Mouse (Mus musculus) MEL (cell line): ENCODE data around the gene Adam22. TPM values are rescaled to one million over a fixed set of nuclear protein-coding genes. Genes with fewer than 3 reads are reported as not detected.

Source experiments
- DNase-seq: peaks from one replicate; pipeline ENCODE4 v3.0.0; 2011; ENCODE audit warnings: low read depth, low spot score
- H3K27ac ChIP-seq: 2 replicates; pipeline ENCODE4 v1.5.1; 2012; ENCODE audit warnings: low read depth, mild to moderate bottlenecking, control low read depth, low read length, moderate library complexity; ENCODE audit not compliant: control insufficient read depth
- H3K27me3 ChIP-seq, 2 experiments: fragments of 150-350 bp in 1 of 2; sonication (generic) in 1 of 2; 2 replicates each; pipeline ENCODE4 v1.6.1; 2012; ENCODE audit warnings: low read length in 2 of 2, mild to moderate bottlenecking in 2 of 2, improper control_type of control experiment in 1 of 2, moderate library complexity in 1 of 2; ENCODE audit not compliant: insufficient read depth in 2 of 2, control insufficient read depth in 1 of 2
- H3K36me3 ChIP-seq, 2 experiments: 2 replicates each; pipeline ENCODE4 v1.6.1; 2012 to 2014; ENCODE audit warnings: low read length in 2 of 2, improper control_type of control experiment in 1 of 2, inconsistent platforms in 1 of 2, mild to moderate bottlenecking in 1 of 2; ENCODE audit not compliant: insufficient read depth in 2 of 2, control insufficient read depth in 1 of 2
- H3K4me1 ChIP-seq, 2 experiments: fragments of 150-350 bp in 1 of 2; sonication (generic) in 1 of 2; 2 replicates each; pipeline ENCODE4 v1.6.1; 2012; ENCODE audit warnings: low read length in 2 of 2, improper control_type of control experiment in 1 of 2, mild to moderate bottlenecking in 1 of 2; ENCODE audit not compliant: insufficient read depth in 2 of 2, control insufficient read depth in 1 of 2
- H3K4me3 ChIP-seq, 2 experiments: fragments of 150-350 bp in 1 of 2; sonication (generic) in 1 of 2; 2 replicates each; pipeline ENCODE4 v1.5.1; 2012; ENCODE audit warnings: low read depth in 2 of 2, low read length in 2 of 2, mild to moderate bottlenecking in 2 of 2, moderate library complexity in 2 of 2, control low read depth in 1 of 2, improper control_type of control experiment in 1 of 2; ENCODE audit not compliant: control insufficient read depth in 1 of 2, insufficient read depth in 1 of 2
- H3K79me2 ChIP-seq: 2 replicates; pipeline ENCODE4 v1.6.1; 2012; ENCODE audit warnings: mild to moderate bottlenecking, low read length, moderate library complexity; ENCODE audit not compliant: control insufficient read depth, poor library complexity, insufficient read depth
- H3K9ac ChIP-seq: 2 replicates; pipeline ENCODE4 v1.6.1; 2012; ENCODE audit warnings: low read depth, mild to moderate bottlenecking, control low read depth, low read length, moderate library complexity; ENCODE audit not compliant: control insufficient read depth, poor library complexity, severe bottlenecking
- H3K9me3 ChIP-seq: fragments of 150-350 bp; sonication (generic); replicated peaks from 2 replicates; pipeline ENCODE4 v1.6.1; 2012; ENCODE audit warnings: mild to moderate bottlenecking, low read length, improper control_type of control experiment, moderate library complexity; ENCODE audit not compliant: insufficient read depth
- BHLHE40 ChIP-seq: IDR thresholded peaks from 2 replicates; pipeline ENCODE4 v1.6.1; 2012; ENCODE audit warnings: low read depth, mild to moderate bottlenecking, inconsistent platforms, low read length, improper control_type of control experiment, borderline replicate concordance
- CHD1 ChIP-seq: IDR thresholded peaks from 2 replicates; pipeline ENCODE4 v1.6.1; 2012; ENCODE audit warnings: low read depth, mild to moderate bottlenecking, inconsistent platforms, low read length, improper control_type of control experiment
- CTCF ChIP-seq, 3 experiments: IDR thresholded peaks in 2 of 3; conservative IDR thresholded peaks in 1 of 3; 2 replicates each; pipeline ENCODE4 v1.5.1; 2011 to 2012; ENCODE audit warnings: low read length in 3 of 3, low read depth in 2 of 3, mild to moderate bottlenecking in 2 of 3, improper control_type of control experiment in 1 of 3, inconsistent platforms in 1 of 3, mixed read lengths in 1 of 3, moderate library complexity in 1 of 3; ENCODE audit not compliant: control insufficient read depth in 1 of 3, insufficient read depth in 1 of 3, poor library complexity in 1 of 3, severe bottlenecking in 1 of 3
- E2F4 ChIP-seq: IDR thresholded peaks from 2 replicates; pipeline ENCODE4 v1.6.1; 2011; ENCODE audit warnings: low read depth, low read length, improper control_type of control experiment, borderline replicate concordance
- ELF1 ChIP-seq: IDR thresholded peaks from 2 replicates; pipeline ENCODE4 v1.6.1; 2014; ENCODE audit warnings: low read depth, mild to moderate bottlenecking, inconsistent platforms, low read length, improper control_type of control experiment, moderate library complexity
- EP300 ChIP-seq, 2 experiments: IDR thresholded peaks; 2 replicates each; pipeline ENCODE4 v1.6.1; 2011; ENCODE audit warnings: improper control_type of control experiment in 2 of 2, low read length in 2 of 2, low read depth in 1 of 2, mild to moderate bottlenecking in 1 of 2
- ETS1 ChIP-seq: IDR thresholded peaks from 2 replicates; pipeline ENCODE4 v1.6.1; 2012; ENCODE audit warnings: low read depth, mild to moderate bottlenecking, inconsistent platforms, low read length, improper control_type of control experiment, moderate library complexity
- GATA1 ChIP-seq: IDR thresholded peaks from 2 replicates; pipeline ENCODE4 v1.6.1; 2011; ENCODE audit warnings: low read depth, low read length, improper control_type of control experiment
- HCFC1 ChIP-seq: IDR thresholded peaks from 2 replicates; pipeline ENCODE4 v1.6.1; 2012; ENCODE audit warnings: low read depth, mild to moderate bottlenecking, inconsistent platforms, low read length, improper control_type of control experiment, moderate library complexity
- JUND ChIP-seq: IDR thresholded peaks from 2 replicates; pipeline ENCODE4 v1.6.1; 2011; ENCODE audit warnings: low read depth, mild to moderate bottlenecking, improper control_type of control experiment, low read length
- KAT2A ChIP-seq: conservative IDR thresholded peaks from 2 replicates; pipeline ENCODE4 v1.6.1; 2012; ENCODE audit warnings: low read depth, low read length, improper control_type of control experiment, inconsistent platforms
- MAFK ChIP-seq: IDR thresholded peaks from 2 replicates; pipeline ENCODE4 v1.6.1; 2011; ENCODE audit warnings: low read depth, mild to moderate bottlenecking, low read length, improper control_type of control experiment, borderline replicate concordance
- MAX ChIP-seq: IDR thresholded peaks from 2 replicates; pipeline ENCODE4 v1.6.1; 2011; ENCODE audit warnings: low read length, improper control_type of control experiment
- MAZ ChIP-seq: IDR thresholded peaks from 2 replicates; pipeline ENCODE4 v1.6.1; 2012; ENCODE audit warnings: low read depth, mild to moderate bottlenecking, inconsistent platforms, low read length, improper control_type of control experiment
- MEF2A ChIP-seq: IDR thresholded peaks from 2 replicates; pipeline ENCODE4 v1.6.1; 2014; ENCODE audit warnings: low read depth, mild to moderate bottlenecking, inconsistent platforms, low read length, improper control_type of control experiment; ENCODE audit not compliant: poor library complexity, insufficient replicate concordance, severe bottlenecking; ENCODE audit errors: extremely low read depth
- MYB ChIP-seq: IDR thresholded peaks from 2 replicates; pipeline ENCODE4 v1.6.1; 2011; ENCODE audit warnings: mild to moderate bottlenecking, low read depth, low read length, improper control_type of control experiment
- NRF1 ChIP-seq: IDR thresholded peaks from 2 replicates; pipeline ENCODE4 v1.6.1; 2014; ENCODE audit warnings: low read depth, mild to moderate bottlenecking, inconsistent platforms, low read length, improper control_type of control experiment, moderate library complexity; ENCODE audit not compliant: poor library complexity, insufficient read depth, severe bottlenecking
- POLR2A ChIP-seq, 2 experiments: IDR thresholded peaks; 2 replicates each; pipeline ENCODE4 v1.6.1; 2011 to 2012; ENCODE audit warnings: low read length in 2 of 2, mild to moderate bottlenecking in 2 of 2, control low read depth in 1 of 2, improper control_type of control experiment in 1 of 2, low read depth in 1 of 2, moderate library complexity in 1 of 2; ENCODE audit not compliant: control insufficient read depth in 1 of 2, insufficient read depth in 1 of 2, poor library complexity in 1 of 2
- POLR2AphosphoS2 ChIP-seq: IDR thresholded peaks from 2 replicates; pipeline ENCODE4 v1.6.1; 2011; ENCODE audit warnings: low read length, improper control_type of control experiment
- POLR2AphosphoS5 ChIP-seq: IDR thresholded peaks from 2 replicates; pipeline ENCODE4 v1.6.1; 2012; ENCODE audit warnings: low read depth, borderline replicate concordance, mild to moderate bottlenecking, inconsistent platforms, low read length, moderate library complexity, mixed read lengths
- RAD21 ChIP-seq: IDR thresholded peaks from 2 replicates; pipeline ENCODE4 v1.6.1; 2011; ENCODE audit warnings: mild to moderate bottlenecking, low read depth, low read length, improper control_type of control experiment
- RCOR1 ChIP-seq: IDR thresholded peaks from 2 replicates; pipeline ENCODE4 v1.6.1; 2012; ENCODE audit warnings: low read depth, mild to moderate bottlenecking, inconsistent platforms, low read length, improper control_type of control experiment
- SMC3 ChIP-seq: IDR thresholded peaks from 2 replicates; pipeline ENCODE4 v1.6.1; 2011; ENCODE audit warnings: low read depth, low read length, improper control_type of control experiment
- TAL1 ChIP-seq: IDR thresholded peaks from 2 replicates; pipeline ENCODE4 v1.6.1; 2012; ENCODE audit warnings: mild to moderate bottlenecking, inconsistent platforms, low read length, moderate library complexity, mixed read lengths
- TBP ChIP-seq: IDR thresholded peaks from 2 replicates; pipeline ENCODE4 v1.8.0; 2011; ENCODE audit warnings: low read depth, low read length, improper control_type of control experiment
- TCF12 ChIP-seq: IDR thresholded peaks from 2 replicates; pipeline ENCODE4 v1.6.1; 2014; ENCODE audit warnings: low read depth, mild to moderate bottlenecking, inconsistent platforms, low read length, improper control_type of control experiment, moderate library complexity
- USF1 ChIP-seq: IDR thresholded peaks from 2 replicates; pipeline ENCODE4 v1.6.1; 2014; ENCODE audit warnings: low read depth, mild to moderate bottlenecking, inconsistent platforms, low read length, improper control_type of control experiment, moderate library complexity
- ZC3H11A ChIP-seq: IDR thresholded peaks from 2 replicates; pipeline ENCODE4 v1.6.1; 2012; ENCODE audit warnings: low read depth, mild to moderate bottlenecking, inconsistent platforms, low read length, improper control_type of control experiment
- ZKSCAN1 ChIP-seq: IDR thresholded peaks from 2 replicates; pipeline ENCODE4 v1.6.1; 2012; ENCODE audit warnings: low read depth, mild to moderate bottlenecking, inconsistent platforms, low read length, improper control_type of control experiment, moderate library complexity
- polyA plus RNA-seq, 2 experiments: library from polyadenylated mRNA; stranded (reverse) in 1 of 2; unstranded in 1 of 2; fragments of >175 nt in 1 of 2; fragments of >200 nt in 1 of 2; gene quantifications; 2 replicates each; pipeline versions ENCODE4 v1.2.1 to v1.2.4; 2012; ENCODE audit warnings: low replicate concordance in 2 of 2, low read depth in 1 of 2; ENCODE audit not compliant: insufficient read length in 2 of 2, insufficient read depth in 1 of 2, missing spikeins in 1 of 2
- total RNA-seq: library from RNA; depleted of rRNA; stranded (reverse); fragments of 300-350 nt; gene quantifications from 2 replicates; pipeline ENCODE4 v1.2.3, GENCODE M21; 2012

Gene Adam22
- total and polyA plus RNA-seq, 3 experiments: 1.2 to 1.6 TPM; not detected in 1

GRCm38 (mm10) chr5:8062469-8062868 lies 305.5 kb downstream of the Adam22 start:
- no peak for DNase-seq
- Histone ChIP-seq H3K4me1 (0 out of 4 replicates have a peak, but pooled peaks cover 0 to 2% of the 10 kb centered on the region in 2 experiments), H3K79me2 (no peaks in the 10 kb centered on the region), H3K9me3 (no peaks in the 10 kb centered on the region), H3K4me3 (no peak overlapping the region), H3K27ac (no peak overlapping the region), H3K27me3 (no peaks in the 10 kb centered on the region), H3K36me3 (peaks cover 0 to under 1% of the 10 kb centered on the region in 2 experiments; a peak in 3 of 4 replicates)
- no peak for TF ChIP-seq MAZ
- TF ChIP-seq MAFK: no peak
- no peak for TF ChIP-seq GATA1
- TF ChIP-seq CHD1: no peak
- TF ChIP-seq TBP: no peak
- TF ChIP-seq CTCF (IDR thresholded peaks at IDR 0.05 in 2 of 3, conservative IDR thresholded peaks at IDR 0.05 in 1 of 3; ENCODE audit: control insufficient read depth in 1 of 3, insufficient read depth in 1 of 3, low read depth in 2 of 3, low read length in 3 of 3, poor library complexity in 1 of 3, severe bottlenecking in 1 of 3): no peak
- TF ChIP-seq USF1: no peak
- no peak for TF ChIP-seq KAT2A
- no peak for TF ChIP-seq ZKSCAN1
- no peak for TF ChIP-seq EP300 (IDR thresholded peaks at IDR 0.05; ENCODE audit: low read depth in 1 of 2, low read length in 2 of 2)
- no peak for TF ChIP-seq ELF1
- TF ChIP-seq POLR2AphosphoS2: no peak
- TF ChIP-seq TCF12: no peak
- no peak for TF ChIP-seq RAD21
- TF ChIP-seq SMC3: no peak
- TF ChIP-seq MYB: no peak
- TF ChIP-seq NRF1: no peak
- TF ChIP-seq ETS1: no peak
- TF ChIP-seq POLR2A (IDR thresholded peaks at IDR 0.05; ENCODE audit: control insufficient read depth in 1 of 2, insufficient read depth in 1 of 2, low read depth in 1 of 2, low read length in 2 of 2, poor library complexity in 1 of 2): no peak
- no peak for TF ChIP-seq POLR2AphosphoS5
- TF ChIP-seq, all 39 proteins: peak for 0
- H3K9ac ChIP-seq: no peak overlapping the region

- Histone ChIP-seq H3K9ac (no peak overlapping the region), H3K36me3 (peaks cover 0 to 5% of the 10 kb centered on the region in 2 experiments; a peak in 2 of 4 replicates)
Observed at GRCm38 (mm10) chr5:8058056-8058455, 309.9 kb downstream of the Adam22 start.

More at GRCm38 (mm10) chr5:8058056-8058455, 309.9 kb downstream of the Adam22 start:
- Histone ChIP-seq H3K9me3 (no peaks in the 10 kb centered on the region), H3K27ac (no peak overlapping the region), H3K27me3 (no peaks in the 10 kb centered on the region), H3K79me2 (peaks cover 7% of the 10 kb centered on the region; the same call in 1 of the 2 replicates), H3K4me3 (no peak overlapping the region), H3K4me1 (peaks cover 0 to 7% of the 10 kb centered on the region in 2 experiments; a peak in 2 of 4 replicates)
- DNase-seq: no peak
- TF ChIP-seq MAX (no peak), NRF1 (no peak), POLR2AphosphoS5 (no peak), SMC3 (no peak), TAL1 (no peak), ZC3H11A (no peak), KAT2A (no peak), JUND (no peak), BHLHE40 (no peak), USF1 (no peak), RCOR1 (no peak), HCFC1 (no peak), E2F4 (no peak), CHD1 (no peak), MEF2A (no peak)
